Mouse (Mus musculus): ENCODE data around the gene Gm49325. TPM values are rescaled to one million over a fixed set of nuclear protein-coding genes. Genes with fewer than 3 reads are reported as not detected.
A peak's percentile ranks its signal among the peaks of the same experiment; 100 is the strongest.

The Gm49325 gene
- total RNA-seq (2022): 10 to 100 TPM in 3 of 4 experiments, 1 to 10 TPM in 1; 8.3 to 15.8 (median 13.9) TPM

DNA sequence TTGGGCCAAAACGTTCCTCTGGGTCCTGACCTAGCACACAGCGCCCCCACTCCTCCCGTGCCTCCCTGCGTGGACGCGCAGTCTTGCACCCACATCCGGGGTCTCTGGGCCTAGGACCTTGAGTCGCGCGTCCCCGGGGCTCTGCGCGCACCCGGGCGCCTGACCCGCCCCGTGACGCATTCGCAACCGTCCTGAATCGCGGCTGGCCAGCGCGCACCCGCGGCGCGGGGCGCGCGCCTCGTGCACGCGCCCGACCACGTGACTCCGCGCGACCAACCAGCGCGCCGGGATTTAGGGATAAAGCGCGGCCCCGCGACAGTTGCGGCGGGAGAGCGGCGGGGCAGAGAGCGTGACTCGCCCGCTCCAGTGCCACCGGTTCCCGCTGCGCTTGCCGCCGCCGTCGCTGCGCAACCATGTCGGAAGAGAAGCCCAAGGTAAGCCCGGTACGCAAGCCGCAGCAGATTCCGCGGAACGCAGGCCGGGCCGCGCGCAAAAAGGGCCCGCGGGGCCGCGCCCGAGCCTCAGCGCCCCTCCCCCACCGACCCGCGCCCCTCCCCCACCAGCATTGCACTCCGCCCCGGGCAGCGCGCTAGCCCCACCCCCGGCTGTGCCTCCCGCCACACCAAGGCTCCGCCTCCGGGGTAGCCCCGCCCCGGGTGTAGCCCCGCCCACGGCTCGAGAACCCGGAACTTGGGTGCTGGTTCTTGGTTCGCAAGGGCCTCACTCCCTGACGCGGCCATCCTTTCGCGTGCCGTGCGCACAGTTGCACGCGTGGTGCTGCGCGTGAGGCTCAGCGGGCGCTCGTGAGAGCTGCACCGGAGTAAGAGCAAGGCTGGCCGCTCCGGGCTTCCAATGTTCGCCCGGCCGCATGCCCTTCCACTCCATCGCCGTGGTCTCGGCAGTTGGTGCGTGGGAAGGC lies at the start of gene Gm49325, which contains the start of gene Sumo3:
TSS of gene Gm49325 (plus strand) at position 290 of the 919 bp plus-strand sequence.
TSS of gene Sumo3 (plus strand) at position 190 of the 919 bp plus-strand sequence.
- peak; percentile 96 for DNase-seq (ENCODE audit: low spot score)

DNA sequence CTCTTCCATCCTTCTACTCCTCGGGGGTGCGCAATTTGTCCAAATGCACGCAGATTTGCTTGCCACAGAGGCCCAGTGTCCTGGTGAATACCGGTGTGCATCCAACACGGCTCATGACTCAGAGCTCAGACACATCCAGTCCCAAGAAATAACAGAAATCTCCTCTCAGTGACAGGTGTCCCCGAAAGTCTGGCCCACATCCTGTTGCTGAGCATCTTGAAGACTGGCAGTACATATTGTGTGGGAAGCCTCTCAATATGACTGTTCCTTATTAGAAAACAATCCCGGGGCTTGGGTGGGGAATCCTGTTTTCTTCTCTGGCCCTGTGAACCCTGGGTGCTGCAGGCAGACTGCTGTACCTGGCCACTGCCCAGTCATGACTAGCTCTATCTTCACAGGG lies 49.4 kb upstream of the Gm49325 start:
- no peak for DNase-seq (ENCODE audit: low spot score)

DNA sequence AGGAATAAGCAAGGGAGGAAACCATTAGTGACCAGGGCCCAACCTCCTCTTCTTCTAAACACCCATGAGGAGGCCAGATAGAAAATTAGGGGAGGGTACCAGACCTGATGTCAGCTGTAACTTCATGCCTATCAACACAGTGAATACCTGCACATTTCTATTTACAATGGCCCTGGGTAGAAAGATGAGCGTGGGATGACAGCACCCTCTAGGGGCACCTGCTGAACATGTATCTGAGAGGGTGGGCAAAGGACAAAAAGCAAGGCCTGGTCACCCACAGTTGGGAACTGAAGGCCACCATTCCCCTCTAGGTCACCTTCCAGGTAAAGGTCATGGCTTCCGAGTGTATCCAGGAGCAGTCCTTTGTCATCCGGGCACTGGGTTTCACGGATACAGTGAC lies 48.4 kb upstream of the Gm49325 start:
- no peak for DNase-seq (ENCODE audit: low spot score)

DNA sequence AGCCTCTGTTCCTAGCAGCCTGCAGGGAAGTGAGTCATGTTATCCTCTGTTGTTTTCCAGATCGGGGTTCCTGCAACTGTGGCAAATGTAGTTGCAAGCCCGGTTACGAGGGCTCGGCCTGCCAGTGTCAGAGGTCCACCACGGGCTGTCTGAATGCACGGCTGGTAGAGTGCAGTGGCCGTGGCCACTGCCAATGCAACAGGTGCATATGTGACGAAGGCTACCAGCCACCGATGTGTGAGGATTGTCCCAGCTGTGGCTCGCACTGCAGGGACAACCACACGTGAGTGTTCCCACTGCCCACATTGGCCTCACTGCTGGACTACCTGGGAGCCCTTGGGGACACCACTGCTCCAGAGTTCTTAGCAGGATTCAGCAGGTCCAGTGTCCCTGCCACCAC lies 45.9 kb upstream of the Gm49325 start:
- no peak for DNase-seq (ENCODE audit: low spot score)

DNA sequence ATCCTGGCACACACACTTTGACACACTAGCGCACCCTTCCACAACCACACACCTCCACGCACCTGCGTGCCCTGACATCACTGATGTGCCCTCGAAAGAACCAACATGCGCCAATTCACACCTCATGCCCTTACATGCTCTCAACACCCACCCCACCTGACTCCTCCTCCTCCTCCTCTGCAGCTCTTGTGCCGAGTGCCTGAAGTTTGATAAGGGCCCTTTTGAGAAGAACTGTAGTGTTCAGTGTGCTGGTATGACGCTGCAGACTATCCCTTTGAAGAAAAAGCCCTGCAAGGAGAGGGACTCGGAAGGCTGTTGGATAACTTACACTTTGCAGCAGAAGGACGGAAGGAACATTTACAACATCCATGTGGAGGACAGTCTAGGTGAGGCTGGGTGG lies 45.2 kb upstream of the Gm49325 start:
- no peak for DNase-seq (ENCODE audit: low spot score)

DNA sequence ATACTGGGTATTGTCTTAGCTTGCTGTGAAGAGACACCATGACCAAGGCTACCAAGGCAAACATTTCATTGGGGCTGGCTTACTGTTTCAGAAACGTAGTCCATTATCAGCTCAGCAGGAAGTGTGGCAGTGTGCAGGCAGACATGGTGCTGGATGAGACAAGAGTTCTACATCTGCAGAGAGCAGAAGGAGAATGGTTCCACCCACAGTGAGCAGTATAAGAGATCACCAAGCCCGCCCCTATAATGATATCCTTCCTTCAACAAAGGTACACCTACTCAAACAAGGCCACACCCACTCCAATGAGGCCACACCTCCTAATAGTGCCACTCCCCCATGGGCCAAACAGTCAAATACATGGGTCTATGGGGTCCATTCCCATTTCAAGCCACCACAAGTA lies 44.5 kb upstream of the Gm49325 start:
- DNase-seq (ENCODE audit: low spot score): no peak

DNA sequence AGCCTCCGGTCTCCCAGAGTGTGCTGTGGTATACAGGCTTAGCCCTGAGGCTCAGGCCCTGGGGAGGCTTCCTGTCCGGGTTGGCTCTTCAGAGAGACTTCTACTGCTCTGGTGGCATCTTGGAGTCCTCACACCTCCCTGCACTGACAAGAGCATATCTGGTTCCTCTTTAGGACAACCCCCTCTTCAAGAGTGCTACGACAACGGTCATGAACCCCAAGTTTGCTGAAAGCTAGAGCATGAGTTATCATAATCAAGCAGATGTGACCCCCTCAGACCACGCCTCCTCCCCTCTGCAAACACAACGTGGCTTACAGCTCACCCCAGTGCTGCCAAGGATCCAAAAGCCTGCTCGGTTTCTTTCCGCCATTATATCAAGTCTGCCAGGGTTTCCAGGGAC lies 41.0 kb upstream of the Gm49325 start:
- DNase-seq (ENCODE audit: low spot score): no peak

DNA sequence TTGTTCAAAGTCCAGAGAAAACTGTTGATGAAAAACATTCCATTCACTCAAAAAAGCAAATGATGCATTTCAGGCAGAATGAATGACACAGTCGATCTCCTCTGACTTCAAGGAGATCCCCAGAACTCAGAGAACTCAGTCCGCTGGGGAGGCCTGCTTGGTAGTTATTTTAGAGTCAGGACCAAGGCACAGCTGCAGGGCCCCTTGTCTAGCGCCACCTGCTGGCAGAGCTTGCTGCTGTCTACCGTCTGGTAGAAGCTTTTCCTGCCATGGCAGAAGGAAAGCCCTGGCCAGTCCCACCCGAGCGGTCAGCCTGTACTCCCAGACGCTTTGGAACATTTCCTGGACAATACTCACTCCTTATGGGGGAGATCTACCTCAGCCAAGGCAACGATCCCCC lies 39.3 kb upstream of the Gm49325 start:
- peak; percentile 82 for DNase-seq (ENCODE audit: low spot score)

DNA sequence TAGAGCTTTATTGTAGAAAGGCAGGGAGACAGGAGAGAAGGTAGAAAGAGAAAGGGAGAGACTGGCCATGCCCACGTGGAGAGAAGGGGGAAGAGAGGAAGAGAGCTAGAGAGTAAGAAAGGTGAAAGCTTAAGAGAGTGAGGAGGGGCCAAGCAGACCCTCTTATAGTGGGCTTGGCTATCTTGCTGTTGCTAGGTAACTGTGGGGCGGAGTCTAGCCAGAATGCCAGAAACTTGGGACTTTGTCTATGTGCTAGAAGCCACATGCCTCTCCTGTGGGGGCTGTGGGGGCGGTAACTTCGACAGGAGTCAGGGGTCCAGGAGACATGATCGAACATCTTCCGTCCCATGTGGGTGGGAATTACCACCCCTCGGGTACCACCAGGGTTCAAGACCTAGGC lies 36.5 kb upstream of the Gm49325 start:
- DNase-seq (ENCODE audit: low spot score): no peak

DNA sequence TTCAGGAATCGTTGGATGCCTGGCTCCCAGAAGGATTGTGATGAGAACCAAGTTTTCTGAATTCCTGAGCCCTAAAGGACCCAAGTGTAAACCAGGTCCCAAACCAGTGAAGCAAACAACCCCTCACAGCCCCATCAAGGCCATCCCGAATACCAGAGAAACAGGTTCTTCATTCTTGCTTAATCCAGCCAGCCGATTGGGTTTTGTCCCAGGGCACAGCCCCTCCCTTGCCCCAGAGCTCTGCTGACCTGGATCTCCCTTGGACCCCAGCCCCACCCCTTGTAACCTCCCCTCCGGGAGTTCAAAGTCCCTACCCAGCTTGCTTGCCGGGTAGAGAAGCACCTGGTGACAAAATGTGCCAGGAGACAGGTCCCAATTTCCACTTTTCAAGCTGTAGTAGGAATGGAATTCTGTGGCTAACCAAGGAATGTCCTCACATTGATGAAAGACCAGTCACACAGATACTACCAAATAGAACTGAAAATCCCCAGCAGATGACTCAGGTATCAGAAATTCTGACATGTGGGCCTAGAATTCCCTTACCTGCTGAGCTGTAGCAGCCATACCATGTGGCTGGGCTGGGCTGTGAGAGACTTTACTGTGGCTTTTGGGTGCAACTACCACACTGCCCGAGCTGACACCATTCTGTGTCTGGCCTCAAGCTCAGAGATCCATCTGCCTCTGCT lies 35.9 kb upstream of the Gm49325 start:
- DNase-seq (ENCODE audit: low spot score): no peak

DNA sequence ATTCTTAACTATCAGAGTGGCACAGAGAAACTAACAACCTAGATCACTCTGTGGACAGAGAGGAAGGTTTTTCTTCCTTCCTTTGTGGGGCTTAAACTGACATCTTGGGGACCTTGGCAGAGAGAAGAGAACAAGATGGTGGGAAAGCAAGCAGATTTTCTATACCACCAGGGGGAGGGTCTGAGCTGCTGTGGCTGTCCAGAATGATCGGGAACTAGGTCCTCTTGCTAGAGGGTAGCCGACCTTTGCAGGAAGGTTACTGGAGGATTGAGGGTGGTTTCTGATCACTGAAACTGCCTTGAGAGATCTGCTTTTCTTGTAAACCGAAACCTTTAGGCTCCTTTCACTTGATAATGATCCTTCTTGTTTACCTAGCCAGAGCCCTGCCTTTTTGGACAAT lies 33.8 kb upstream of the Gm49325 start:
- no peak for DNase-seq (ENCODE audit: low spot score)

DNA sequence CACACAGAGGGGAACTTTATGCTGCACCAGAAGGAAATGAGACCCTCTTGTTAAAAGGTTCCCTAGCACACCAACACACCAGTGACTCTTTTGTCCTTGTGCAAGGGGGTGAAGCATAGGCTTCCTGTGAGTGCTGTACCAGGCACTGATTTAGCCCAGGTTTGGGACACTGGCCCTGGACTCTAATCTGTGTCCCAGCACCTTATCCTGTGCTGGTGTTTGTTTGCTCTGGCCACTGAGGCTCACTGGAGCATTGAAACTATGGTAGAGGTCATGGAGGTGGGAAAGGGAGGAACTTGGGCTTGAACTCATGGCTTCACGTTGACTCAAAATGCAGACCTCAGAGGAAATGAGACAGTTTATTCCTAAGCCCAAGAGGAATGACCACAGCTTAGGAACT lies 32.8 kb upstream of the Gm49325 start:
- no peak for DNase-seq (ENCODE audit: low spot score)

DNA sequence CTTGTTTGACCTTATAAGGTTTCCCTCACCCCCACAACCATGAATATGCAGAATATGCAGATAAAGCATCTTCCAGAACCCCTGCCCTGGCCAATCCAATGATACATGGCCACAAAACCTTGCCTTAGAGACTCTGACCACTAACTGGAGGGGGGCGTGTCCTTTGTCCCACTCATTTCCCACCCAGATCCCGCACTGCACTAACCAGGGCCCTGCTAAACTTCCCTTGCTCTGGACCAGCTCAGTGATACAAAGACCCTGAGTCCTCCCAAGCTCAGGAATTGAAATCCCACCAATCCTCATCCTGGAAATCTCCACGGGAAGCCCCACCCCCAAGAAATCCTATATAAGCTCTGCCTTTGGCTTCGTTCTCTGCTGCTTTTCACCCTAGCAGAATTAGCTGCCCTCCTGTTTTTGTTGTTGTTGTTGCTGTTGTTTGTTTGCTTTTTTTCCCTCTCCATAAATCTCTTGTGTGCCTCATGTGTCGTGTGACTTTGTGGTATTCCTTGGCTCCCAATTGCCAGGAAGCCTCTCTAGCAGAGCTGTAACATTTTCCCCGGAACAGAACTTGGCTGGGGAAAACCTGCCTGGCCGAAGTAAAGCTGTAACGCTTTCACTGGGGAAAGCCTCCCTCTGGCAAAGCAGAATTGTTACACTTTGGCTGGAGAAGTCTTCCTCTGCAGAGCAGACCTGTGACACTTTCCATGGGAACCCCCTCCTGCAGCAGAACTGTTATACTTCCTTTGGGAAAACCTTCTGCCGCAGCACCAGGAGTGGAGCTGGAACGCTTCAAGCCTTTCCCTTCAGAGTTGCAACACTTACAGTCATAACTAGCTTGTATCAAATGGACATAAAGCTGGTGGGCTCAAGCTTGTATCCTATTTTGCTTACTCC lies 25.7 kb upstream of the Gm49325 start:
- no peak for DNase-seq (ENCODE audit: low spot score)

DNA sequence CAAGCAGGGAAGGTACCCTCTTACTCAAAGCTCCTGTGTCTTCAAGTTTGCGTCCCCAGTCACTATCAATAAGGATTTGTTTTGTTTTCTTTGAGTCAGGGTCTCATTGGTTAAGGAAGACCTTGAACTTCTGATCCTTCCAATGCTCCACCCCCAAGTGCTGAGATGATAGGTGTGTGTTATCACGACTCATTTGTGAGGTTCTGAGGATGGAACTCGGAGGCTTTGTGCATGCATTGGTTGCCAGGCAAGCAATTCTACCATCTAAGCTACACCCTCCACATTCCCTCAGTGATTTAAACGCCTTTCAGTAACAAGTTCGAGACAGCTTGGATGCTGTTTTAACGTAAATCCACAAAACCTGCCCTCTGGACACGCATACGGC lies 25.0 kb upstream of the Gm49325 start:
- no peak for DNase-seq (ENCODE audit: low spot score)

DNA sequence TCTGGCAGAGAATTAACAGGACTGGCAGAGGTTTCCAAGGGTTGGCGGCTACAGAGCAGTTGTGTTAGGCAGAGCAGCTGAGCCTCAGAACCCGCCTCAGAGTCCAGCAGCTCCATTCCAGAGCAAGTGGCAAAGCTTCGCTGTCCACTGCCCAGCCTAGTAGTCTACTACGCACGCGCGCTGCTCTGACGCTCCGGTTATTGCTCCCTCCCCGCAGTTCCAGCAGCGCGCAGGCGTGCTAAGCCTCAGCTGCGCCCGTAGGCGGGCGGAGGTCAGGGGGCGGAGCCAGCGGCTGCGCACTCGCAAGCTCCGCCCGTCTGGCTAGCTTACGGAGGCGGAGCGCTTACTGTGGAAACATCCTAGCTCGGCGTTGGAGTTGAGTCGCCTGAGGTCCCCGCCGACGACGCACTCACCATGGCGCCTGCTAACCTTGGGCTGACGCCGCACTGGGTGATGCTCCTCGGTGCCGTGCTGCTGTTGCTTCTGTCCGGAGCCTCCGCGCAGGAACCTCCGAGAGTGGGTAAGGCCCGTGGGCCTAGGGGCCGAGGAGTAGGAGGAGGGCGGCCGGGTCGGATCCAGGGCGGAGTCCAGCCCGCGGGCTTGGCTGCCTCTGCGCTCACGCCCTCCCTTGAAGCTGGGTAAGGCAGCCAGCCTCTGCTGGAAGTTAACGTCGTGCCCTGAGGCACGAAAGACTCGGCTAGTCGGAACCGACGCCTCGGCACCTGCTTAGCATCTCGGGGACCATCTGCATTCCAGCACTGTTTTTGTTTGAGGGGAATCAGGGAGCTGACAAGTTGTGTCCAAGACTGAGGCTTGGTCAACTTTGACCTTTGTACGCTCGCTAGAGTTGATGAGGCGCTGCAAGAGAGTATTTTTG lies 24.4 kb upstream of the Gm49325 start, which contains the start of gene Pttg1ip:
TSS of gene Pttg1ip (plus strand) at position 313 of the 877 bp plus-strand sequence.
- peak; percentile 94 for DNase-seq (ENCODE audit: low spot score)

DNA sequence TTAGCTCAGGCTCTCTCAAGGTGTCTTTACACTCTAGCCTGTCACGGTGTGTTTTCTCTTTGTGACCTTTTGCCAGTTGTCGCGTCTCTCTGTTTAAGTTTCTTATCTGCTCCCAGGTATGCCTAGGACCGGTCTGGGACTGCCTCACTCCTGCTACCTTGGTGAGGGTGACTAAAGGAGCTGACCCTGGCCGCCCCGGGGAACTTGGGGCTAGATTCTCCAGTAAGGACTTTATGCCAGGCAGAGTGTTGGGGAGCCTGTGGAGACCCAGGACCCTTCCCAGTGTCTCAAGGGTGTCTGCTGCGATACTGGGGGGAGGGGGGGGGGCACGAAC lies 23.7 kb upstream of the Gm49325 start:
- no peak for DNase-seq (ENCODE audit: low spot score)

DNA sequence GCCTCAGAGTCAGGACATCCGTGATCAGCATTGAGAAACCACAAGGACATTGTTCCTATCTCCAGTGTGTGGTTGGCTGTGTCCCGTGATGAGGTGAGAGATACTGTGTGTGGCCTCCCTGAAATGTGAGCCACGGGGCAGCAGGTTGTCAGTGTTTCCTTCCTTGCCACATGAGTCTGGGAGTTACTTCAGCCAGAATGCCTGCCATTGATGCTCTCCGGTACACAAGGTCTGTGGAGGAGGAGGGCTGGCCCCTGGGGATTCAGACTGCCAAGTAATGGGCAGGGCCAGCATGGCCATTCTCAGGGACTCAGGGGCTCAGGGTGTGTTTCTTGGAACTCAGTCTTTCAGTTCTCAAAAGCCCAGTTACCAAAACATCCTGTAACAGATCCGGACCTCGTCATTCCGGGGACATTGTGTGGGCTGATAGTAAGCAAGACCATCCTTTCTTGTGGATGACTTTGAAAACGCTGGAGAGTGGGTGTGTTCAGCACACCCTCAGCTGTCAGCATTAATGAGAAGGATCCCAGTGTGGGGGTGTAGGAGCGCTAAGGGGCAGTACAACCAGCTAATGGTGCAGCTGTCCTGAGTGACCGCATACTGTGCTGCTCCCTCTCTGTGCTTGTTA lies 22.1 kb upstream of the Gm49325 start:
- DNase-seq (ENCODE audit: low spot score): peak; percentile 53

DNA sequence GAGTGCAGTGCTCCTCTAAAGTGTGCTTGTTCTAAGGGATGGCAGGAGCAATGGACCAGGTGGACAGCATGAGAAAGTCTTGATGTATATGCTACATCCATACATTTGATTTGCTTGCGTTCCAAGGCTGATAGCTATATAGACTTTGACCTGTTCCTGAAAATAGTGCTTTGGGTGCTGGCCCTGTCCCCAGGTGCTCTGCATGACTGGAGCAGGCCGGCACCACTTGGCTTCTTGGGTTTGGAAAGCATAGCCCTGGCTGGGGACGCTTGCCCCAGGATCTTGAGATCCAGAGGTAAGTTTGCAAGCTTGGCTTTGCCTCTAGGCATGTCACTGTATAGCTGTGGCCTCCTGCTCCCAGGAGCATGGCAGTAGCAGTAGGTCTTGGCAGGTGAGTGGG lies 19.4 kb upstream of the Gm49325 start:
- DNase-seq (ENCODE audit: low spot score): no peak

DNA sequence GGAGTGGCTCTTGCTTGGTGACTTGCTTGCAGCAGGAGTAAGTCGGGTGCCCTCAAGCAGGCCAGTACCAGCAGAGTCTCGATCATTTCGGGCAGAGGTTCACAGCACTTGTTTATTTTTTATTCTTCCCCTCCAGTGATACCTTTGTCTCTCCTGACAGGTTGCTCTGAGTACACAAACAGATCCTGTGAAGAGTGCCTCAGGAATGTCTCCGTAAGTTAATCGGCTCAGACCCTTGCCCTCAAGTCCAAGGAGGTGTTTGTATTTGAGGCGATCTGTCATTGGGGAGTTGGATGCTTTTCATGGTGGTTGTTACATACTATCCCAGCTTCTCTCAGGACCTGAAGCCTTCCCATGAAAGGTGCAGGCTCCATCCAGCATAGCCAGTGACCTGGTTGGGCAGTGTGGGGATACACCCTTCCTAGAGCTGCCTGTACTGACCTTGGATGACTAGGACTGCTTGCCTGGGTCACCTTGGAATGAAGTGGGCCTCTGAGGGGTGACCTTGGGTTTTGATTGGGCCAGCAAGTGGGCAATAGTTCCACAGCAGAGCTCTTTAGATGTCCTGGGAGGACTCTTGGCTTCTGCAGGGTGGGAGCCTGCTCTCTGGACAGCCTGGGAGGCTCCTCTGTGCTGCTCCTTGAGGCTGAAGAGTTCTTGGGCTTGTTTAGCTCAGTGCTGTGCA lies 18.8 kb upstream of the Gm49325 start:
- no peak for DNase-seq (ENCODE audit: low spot score)

DNA sequence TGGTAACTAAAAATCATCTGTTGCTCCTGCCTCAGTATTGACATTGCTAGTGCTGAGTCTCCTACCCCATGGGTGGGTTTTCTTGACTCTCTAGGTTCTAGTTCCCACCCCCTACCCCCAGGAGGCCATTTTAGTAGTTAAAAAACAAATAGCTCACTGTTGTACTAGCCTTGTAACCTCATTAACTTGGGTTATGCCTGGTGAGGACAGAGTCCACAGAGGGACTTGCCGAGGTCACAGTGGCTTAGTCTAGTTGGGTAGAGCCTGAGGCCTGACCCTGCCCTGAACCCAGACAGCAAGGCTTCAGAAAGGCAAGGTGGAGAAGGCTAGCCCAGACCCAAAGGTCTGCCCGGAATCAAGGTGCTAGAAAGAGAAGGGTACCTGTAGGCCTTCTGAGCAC lies 18.0 kb upstream of the Gm49325 start:
- DNase-seq (ENCODE audit: low spot score): no peak

Data from heart, adult 8-10 months (tissue).